Mouse (Mus musculus) right cerebral cortex, postnatal 25 days (tissue): ENCODE measurements around the gene Man2a2.
"Not testable (repeated sequence)": the region's sequence is repeated elsewhere in the genome, so short reads cannot be mapped to it uniquely, and the experiment has no call there.

Experiments
- DNase-seq: peaks from one replicate; pipeline ENCODE4 v3.0.0; 2022

Man2a2 gene

GRCm38 (mm10) chr7:80331433-80331832 lies 39.7 kb downstream of the Man2a2 start:
- no peak for DNase-seq

- DNase-seq, result no peak
Measured at GRCm38 (mm10) chr7:80330278-80330677, 40.9 kb downstream of the Man2a2 start.

GRCm38 (mm10) chr7:80326076-80326475 lies 45.1 kb downstream of the Man2a2 start:
- no peak for DNase-seq

GRCm38 (mm10) chr7:80325292-80325868 lies 45.8 kb downstream of the Man2a2 start:
- no peak for DNase-seq

GRCm38 (mm10) chr7:80324816-80325119 lies 46.4 kb downstream of the Man2a2 start:
- DNase-seq, result not testable (repeated sequence)

DNA sequence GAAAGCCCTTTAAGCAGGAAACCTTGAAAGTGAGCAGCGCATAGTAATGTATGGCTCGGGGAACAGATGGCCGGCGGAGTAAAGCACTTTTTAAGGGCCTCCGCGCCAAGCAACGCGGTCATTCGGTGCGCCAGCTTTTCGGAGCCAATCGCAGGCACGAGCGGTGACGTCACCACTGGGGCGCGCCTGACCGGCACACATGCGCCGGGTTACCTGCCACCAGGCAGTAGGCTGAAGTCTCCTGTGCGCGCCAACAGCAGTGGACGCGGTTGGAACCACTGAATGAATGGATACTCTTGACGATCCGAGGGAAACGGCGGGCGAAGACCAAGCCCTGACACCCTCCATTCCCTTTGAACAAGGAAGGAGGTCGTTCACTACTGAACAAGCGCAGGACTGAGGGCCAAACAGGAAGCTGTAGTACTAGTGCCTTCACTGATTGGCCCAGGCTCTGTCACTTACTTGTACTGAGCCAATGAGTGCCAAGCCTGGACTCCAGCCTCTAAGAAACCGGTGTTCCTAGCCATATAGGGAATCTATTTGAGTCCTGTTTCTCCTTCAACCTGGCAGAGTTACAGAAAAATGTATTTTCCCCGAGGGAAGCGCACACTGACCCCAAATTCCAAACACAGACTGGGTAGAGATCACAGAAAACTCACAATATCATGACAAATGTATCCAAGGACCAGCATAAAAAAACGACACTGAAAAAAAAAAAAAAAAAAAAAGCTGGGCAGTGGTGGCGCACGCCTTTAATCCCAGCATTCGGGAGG lies 46.9 kb downstream of the Man2a2 start, which contains the start of gene Rccd1:
TSS of gene Rccd1 (minus strand) at position 412 of the 773 bp plus-strand sequence.
- peak; percentile 96 for DNase-seq

- DNase-seq, result no peak
Measured at GRCm38 (mm10) chr7:80323336-80323735, 47.8 kb downstream of the Man2a2 start.

DNA sequence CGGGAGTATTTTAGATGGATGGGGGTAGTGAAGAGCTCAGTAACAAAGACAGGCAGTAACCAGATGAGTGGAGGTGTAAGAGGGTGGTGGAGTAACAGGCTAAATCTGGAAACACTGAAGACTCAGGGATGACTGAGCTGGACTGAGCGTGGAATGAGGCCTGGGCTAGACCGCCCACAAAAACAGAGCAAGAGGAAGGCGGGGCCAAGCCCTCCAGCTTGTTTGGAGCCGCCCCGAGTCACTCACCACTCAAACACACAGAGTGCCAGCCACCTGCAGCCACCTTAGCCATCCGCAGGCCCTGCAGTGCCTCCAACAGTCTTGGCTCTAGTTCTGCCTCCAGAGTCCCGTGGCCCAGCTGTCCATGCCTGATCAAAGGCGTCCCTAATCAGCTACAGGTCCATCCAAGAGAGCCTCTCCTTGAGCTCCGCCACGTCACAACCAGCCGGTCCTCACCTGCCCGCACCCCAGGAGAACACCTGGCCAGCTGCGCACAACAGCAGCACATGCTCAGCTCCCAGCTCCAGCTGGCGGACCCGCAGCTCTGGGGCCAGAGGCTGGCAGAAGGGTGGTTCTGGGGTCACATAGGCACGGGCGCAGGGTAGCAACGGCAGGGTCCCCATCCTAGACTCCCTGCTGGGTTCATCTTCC lies 51.2 kb downstream of the Man2a2 start:
- no peak for DNase-seq

- DNase-seq, result no peak
Measured at GRCm38 (mm10) chr7:80318670-80319069, 52.5 kb downstream of the Man2a2 start.

GRCm38 (mm10) chr7:80317439-80318115 lies 53.6 kb downstream of the Man2a2 start:
- no peak for DNase-seq

DNA sequence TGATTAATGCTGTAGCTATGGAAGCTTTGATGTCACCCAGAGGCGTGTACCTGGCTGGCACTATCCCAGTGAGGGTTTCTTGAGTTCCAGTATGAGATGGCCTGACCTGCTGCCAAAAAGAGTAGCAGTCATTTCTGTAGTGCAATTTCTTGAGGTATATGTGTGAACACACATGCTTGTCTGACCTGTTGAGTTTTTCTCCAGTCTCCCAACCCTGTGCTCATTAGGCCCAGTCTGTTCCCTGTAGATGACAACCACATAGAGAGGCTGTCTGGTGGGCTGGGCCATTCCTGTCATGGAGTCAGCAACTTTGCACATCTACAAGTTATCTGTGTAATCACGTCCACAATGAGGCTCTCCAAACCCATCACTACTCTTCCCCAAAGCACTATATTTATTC lies 55.4 kb downstream of the Man2a2 start:
- DNase-seq, result no peak

DNA sequence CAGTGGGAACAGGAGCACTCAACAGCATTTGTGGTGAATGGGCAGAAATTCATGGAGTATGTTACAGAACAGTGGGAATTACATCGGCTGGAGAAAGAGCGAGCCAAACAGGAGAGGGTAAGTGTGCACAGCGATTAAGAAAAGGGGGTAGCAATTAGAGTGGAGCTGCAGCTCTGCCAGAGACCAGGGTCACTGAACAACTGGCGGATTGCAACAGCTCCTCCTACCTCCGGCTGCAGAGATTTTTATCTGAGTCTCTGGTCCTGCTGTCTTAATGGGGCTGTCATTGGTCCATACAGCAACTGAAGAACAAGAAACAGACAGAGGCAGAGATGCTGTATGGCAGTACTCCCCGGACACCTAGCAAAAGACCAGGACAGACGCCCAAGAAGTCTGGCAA lies 60.4 kb downstream of the Man2a2 start:
- DNase-seq, result no peak

GRCm38 (mm10) chr7:80307766-80308165 lies 63.4 kb downstream of the Man2a2 start:
- DNase-seq, result no peak

- no peak for DNase-seq
Measured at GRCm38 (mm10) chr7:80301522-80301921, 69.7 kb downstream of the Man2a2 start.

DNA sequence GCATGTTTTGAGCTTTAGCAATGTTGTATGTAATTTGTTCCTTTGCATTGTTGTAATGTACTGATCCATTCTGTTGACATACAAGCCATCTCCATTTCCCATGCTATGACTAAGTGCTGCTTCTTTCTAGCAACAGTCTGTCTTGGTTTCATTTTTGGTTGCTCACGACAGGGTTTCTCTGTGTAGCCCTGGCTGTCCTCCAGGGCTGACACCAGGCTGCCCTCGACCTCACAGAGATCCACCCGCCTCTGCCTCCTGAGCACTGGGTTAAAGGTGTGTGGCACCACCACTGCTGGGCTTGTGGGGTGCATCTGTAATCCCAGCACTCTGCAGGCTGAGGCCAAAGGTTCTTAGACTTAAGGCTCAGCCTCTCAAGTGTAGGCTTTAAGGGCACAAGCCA lies 71.6 kb downstream of the Man2a2 start:
- DNase-seq, result no peak
